ENCODE assay signal across 30 mouse cellular contexts in the genomic region with DNA sequence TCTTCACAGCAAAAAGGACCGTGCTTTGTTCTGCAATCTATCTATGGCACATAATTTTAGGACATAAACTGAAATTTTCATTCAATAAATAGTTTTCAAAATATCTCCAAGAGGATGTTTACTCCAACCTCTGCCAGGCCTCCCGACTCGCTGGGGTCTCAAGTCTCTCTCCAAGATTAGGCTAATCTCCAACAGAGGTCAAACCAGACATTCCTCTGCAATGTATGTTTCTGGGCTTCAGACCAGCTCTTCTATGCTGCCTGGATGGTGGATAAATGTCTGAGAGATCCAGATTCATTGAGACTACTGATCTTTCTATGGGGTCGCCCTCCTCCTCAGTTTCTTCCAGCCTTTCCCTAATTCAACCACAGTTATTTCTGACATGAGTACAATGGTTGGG.
"Had no signal": no experiment of that assay in that cellular context is flagged by ENCODE, and none has a peak within 500 bp of the region (broad histone marks: within the 10 kb centered on the region; RNA-seq: fewer than 3 reads in every experiment).

No protein-coding gene starts in this region.

- H3K9ac ChIP-seq: limb, embryonic 12.5 days; limb, embryonic 13.5 days; limb, embryonic 15.5 days; liver, embryonic 12.5 days; liver, embryonic 13.5 days; liver, embryonic 14.5 days; liver, embryonic 15.5 days; liver, postnatal 0 days; midbrain, embryonic 12.5 days; midbrain, embryonic 13.5 days; midbrain, embryonic 15.5 days; neural tube, embryonic 12.5 days; neural tube, embryonic 13.5 days had no signal

- H3K27me3 ChIP-seq: limb, embryonic 12.5 days; limb, embryonic 13.5 days; limb, embryonic 15.5 days; liver, embryonic 12.5 days; liver, embryonic 13.5 days; liver, embryonic 15.5 days; megakaryocyte, embryonic 14.5 days; midbrain, embryonic 12.5 days; midbrain, embryonic 13.5 days; midbrain, embryonic 15.5 days; neural tube, embryonic 12.5 days; neural tube, embryonic 13.5 days had no signal

- DNase-seq: left cerebral cortex, postnatal 4 days; liver; liver, embryonic 13.5 days; liver, postnatal 0 days; lung, adult 18-20 months; lung, adult 2 months; lung, postnatal 10 days; lung, postnatal 4 days; midbrain, embryonic 14.5 days had no signal

- H3K27ac ChIP-seq: left cerebral cortex, adult 2 months; limb, embryonic 10.5 days; limb, embryonic 12.5 days; limb, embryonic 13.5 days; limb, embryonic 15.5 days; liver, embryonic 12.5 days; liver, embryonic 13.5 days; liver, embryonic 14.5 days; liver, embryonic 15.5 days; macrophage; midbrain, embryonic 10.5 days; midbrain, embryonic 12.5 days; midbrain, embryonic 13.5 days; midbrain, embryonic 15.5 days; neural tube, embryonic 12.5 days; neural tube, embryonic 13.5 days had no signal

- ATAC-seq: liver, embryonic 12.5 days; liver, postnatal 0 days; lung, postnatal 0 days; midbrain, embryonic 13.5 days; midbrain, embryonic 15.5 days; midbrain, embryonic 16.5 days had no signal

- H3K4me1 ChIP-seq: limb, embryonic 10.5 days; limb, embryonic 12.5 days; limb, embryonic 13.5 days; limb, embryonic 15.5 days; liver, embryonic 12.5 days; liver, embryonic 13.5 days; liver, embryonic 15.5 days; megakaryocyte, embryonic 14.5 days; midbrain, embryonic 10.5 days; midbrain, embryonic 12.5 days; midbrain, embryonic 13.5 days; midbrain, embryonic 15.5 days; neural tube, embryonic 12.5 days; neural tube, embryonic 13.5 days had no signal

- H3K4me2 ChIP-seq: limb, embryonic 12.5 days; limb, embryonic 13.5 days; limb, embryonic 15.5 days; liver, embryonic 11.5 days; liver, embryonic 12.5 days; liver, embryonic 13.5 days; liver, embryonic 15.5 days; midbrain, embryonic 11.5 days; midbrain, embryonic 12.5 days; midbrain, embryonic 13.5 days; midbrain, embryonic 15.5 days; neural tube, embryonic 12.5 days; neural tube, embryonic 13.5 days had no signal

- H3K9me3 ChIP-seq: limb, embryonic 10.5 days; limb, embryonic 12.5 days; limb, embryonic 13.5 days; limb, embryonic 15.5 days; liver, embryonic 12.5 days; liver, embryonic 13.5 days; liver, embryonic 15.5 days; megakaryocyte, embryonic 14.5 days; midbrain, embryonic 10.5 days; midbrain, embryonic 12.5 days; midbrain, embryonic 13.5 days; midbrain, embryonic 15.5 days; neural tube, embryonic 12.5 days; neural tube, embryonic 13.5 days had no signal

- H3K4me3 ChIP-seq: left cerebral cortex, adult 2 months; limb, embryonic 10.5 days; limb, embryonic 12.5 days; limb, embryonic 13.5 days; limb, embryonic 15.5 days; liver, embryonic 12.5 days; liver, embryonic 13.5 days; liver, embryonic 15.5 days; megakaryocyte, embryonic 14.5 days; midbrain, embryonic 10.5 days; midbrain, embryonic 12.5 days; midbrain, embryonic 13.5 days; midbrain, embryonic 15.5 days; myocyte; neural tube, embryonic 12.5 days; neural tube, embryonic 13.5 days had no signal

- H3K36me3 ChIP-seq: limb, embryonic 10.5 days; limb, embryonic 12.5 days; limb, embryonic 13.5 days; limb, embryonic 15.5 days; liver, embryonic 12.5 days; liver, embryonic 13.5 days; liver, embryonic 15.5 days; midbrain, embryonic 10.5 days; midbrain, embryonic 12.5 days; midbrain, embryonic 13.5 days; midbrain, embryonic 15.5 days; neural tube, embryonic 12.5 days; neural tube, embryonic 13.5 days had no signal
